Mouse (Mus musculus) intestine, embryonic 14.5 days (tissue): Measurements from ENCODE around the gene Med27. TPM values are rescaled to one million over a fixed set of nuclear protein-coding genes. Genes with fewer than 3 reads are reported as not detected.

Experiments
- ATAC-seq: fragments of 200-750 bp; cut with Nextera tagmentation; replicated peaks from 2 replicates; pipeline ENCODE4 v1.8.0; 2017; ENCODE audit warnings: low read depth, moderate number of reproducible peaks, moderate TSS enrichment, moderate library complexity; ENCODE audit not compliant: low FRiP score, low TSS enrichment
- DNase-seq: peaks from one replicate; pipeline ENCODE4 v3.0.0-alpha.2; 2018; ENCODE audit warnings: low spot score
- H3K27ac ChIP-seq: fragments of 300-500 bp; sonication (generic); 2 replicates; pipeline ENCODE4 v1.5.1; 2014; ENCODE audit warnings: low read depth, mild to moderate bottlenecking, control low read depth
- H3K27me3 ChIP-seq: fragments of 300-500 bp; sonication (generic); replicated peaks from 2 replicates; pipeline ENCODE4 v1.6.1; 2014; ENCODE audit warnings: low read length, control low read depth; ENCODE audit not compliant: control insufficient read depth, insufficient read depth
- H3K36me3 ChIP-seq: fragments of 300-500 bp; sonication (generic); 2 replicates; pipeline ENCODE4 v1.6.1; 2014; ENCODE audit warnings: low read length, control low read depth; ENCODE audit not compliant: control insufficient read depth, insufficient read depth
- H3K4me1 ChIP-seq: fragments of 300-500 bp; sonication (generic); replicated peaks from 2 replicates; pipeline ENCODE4 v1.6.1; 2014; ENCODE audit warnings: low read length, control low read depth, mixed read lengths; ENCODE audit not compliant: control insufficient read depth, insufficient read depth
- H3K4me2 ChIP-seq: fragments of 300-500 bp; sonication (generic); 2 replicates; pipeline ENCODE4 v1.6.1; 2014; ENCODE audit warnings: low read length
- H3K4me3 ChIP-seq: fragments of 300-500 bp; sonication (generic); 2 replicates; pipeline ENCODE4 v1.5.1; 2014; ENCODE audit warnings: low read depth, low read length, control low read depth, mixed read lengths
- H3K9ac ChIP-seq: fragments of 300-500 bp; sonication (generic); 2 replicates; pipeline ENCODE4 v1.6.1; 2014; ENCODE audit warnings: mild to moderate bottlenecking, low read length
- H3K9me3 ChIP-seq: fragments of 300-500 bp; sonication (generic); 2 replicates; pipeline ENCODE4 v1.6.1; 2016; ENCODE audit warnings: low read length, control low read depth; ENCODE audit not compliant: control insufficient read depth
- WGBS: fragments of 180-500 bp; shearing (Covaris S2); extraction: QIAGEN DNeasy Blood & Tissue Kit; methylation state at CpG from one replicate; pipeline ENCODE4 v1.1.7; 2014; 5-methylcytosine and 5-hydroxymethylcytosine counted together
- polyA plus RNA-seq: library from polyadenylated mRNA; unstranded; fragments of >200 nt; fragmentation: Nextera tagmentation; extraction: Ambion mirVana; gene quantifications from 2 replicates; pipeline ENCODE4 v1.2.1, GENCODE M21; 2014

Gene Med27
- polyA plus RNA-seq, 1 experiment from 2014 or later, result 48.2 TPM

DNA sequence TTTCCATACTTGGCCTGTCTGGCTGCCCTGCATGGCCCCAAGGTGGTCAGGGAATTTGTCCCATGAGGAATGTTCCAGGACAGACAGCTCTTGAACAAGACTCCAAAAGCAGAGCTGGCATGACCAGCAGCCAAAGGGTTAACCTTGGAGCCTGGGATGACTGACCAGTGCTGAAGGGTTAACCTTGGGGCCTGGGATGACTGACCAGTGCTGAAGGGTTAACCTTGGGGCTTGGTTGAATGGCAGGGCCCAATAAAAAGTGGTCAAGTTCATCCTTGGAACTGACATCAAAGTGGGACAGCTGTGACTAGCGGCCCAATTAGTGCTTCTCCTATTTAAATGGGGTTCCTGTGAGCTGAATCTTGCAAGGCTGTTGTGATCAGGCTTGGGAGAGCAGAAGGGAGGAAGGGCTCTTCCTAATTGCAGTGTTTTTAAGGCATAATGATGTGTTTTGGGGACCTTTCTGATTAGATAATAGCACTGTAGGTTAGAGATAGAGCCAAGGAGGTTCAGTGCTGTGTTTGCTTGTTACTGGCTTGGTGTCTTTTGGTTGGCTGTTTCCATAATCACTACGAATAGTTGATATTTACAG lies 97.1 kb downstream of the Med27 start:
- no peak overlapping the region for H3K4me2 ChIP-seq
- H3K4me3 ChIP-seq, result no peak overlapping the region
- H3K36me3 ChIP-seq, result no peaks in the 10 kb centered on the region
- no peak overlapping the region for H3K27ac ChIP-seq
- WGBS, result 84% methylated on average over 2 of the region's 2 CpGs
- H3K9ac ChIP-seq, result no peak overlapping the region
- H3K27me3 ChIP-seq, result no peaks in the 10 kb centered on the region
- no peak for DNase-seq
- ATAC-seq, result no peak
- no peaks in the 10 kb centered on the region for H3K9me3 ChIP-seq
- peaks cover under 1% of the 10 kb centered on the region; the same call in 1 of the 2 replicates for H3K4me1 ChIP-seq

DNA sequence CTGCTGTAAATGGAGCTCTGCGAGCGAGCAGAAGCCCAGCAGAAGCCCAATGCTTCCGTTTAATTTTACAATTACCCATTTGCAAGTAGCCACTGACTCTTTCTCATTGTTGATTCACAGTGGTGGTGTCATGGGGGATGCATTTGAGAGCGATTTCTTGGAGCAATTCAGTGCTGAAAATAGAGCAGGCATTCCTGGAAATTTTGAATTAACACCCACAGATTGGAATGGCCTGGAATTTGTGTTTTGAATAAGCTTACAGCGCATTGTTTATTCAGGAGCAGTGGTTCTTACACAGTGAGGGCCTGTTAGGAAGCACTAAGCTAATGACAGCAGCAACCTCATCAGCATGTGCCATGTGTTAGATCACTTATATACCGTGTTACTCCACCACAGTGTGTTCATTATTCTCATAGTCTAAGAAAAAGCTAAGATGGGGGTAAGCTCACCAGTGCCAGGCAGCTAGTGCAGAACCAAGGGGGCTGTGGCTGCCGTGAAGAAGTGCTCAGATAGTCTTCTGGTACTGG lies 101.9 kb downstream of the Med27 start:
- Histone ChIP-seq H3K4me3 (no peak overlapping the region), H3K4me2 (no peak overlapping the region), H3K9me3 (no peaks in the 10 kb centered on the region), H3K36me3 (no peaks in the 10 kb centered on the region), H3K27ac (no peak overlapping the region), H3K4me1 (no peaks in the 10 kb centered on the region), H3K27me3 (no peaks in the 10 kb centered on the region), H3K9ac (no peak overlapping the region)
- DNase-seq, result no peak
- ATAC-seq, result no peak
- 65% methylated on average over 7 of the region's 7 CpGs for WGBS

DNA sequence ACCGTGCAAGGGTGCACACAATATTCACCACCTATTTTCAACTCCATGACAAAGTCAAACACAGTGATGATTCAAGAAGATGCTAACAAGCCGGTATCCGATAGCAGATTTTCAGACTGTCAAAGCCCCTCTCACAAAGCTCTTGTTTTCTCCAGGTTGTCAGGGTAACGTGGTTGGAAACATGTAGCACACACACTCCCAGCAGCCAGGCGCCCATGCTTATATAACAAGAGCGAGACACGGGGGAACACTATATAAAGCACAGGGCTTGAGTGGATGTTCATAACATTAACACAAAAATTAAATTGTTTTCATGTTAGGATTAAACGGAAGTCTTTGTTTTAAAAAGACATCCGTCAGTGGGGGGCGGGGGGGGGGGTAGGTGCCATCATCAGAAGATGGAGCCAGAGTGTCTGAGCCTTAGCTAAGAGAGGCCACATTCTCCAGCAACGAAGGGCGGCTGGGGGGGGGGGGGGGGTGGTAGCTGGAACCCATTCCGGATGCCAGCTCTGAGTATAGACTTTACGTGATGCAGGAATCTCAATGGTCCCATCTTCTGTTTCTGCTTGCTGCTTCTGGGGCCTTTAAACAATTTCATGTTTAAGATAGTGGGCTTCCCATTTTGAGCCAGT lies 104.9 kb downstream of the Med27 start:
- WGBS, result 53% methylated on average over 14 of the region's 14 CpGs
- Histone ChIP-seq H3K4me3 (no peak overlapping the region), H3K9me3 (no peaks in the 10 kb centered on the region), H3K36me3 (no peaks in the 10 kb centered on the region), H3K4me1 (no peaks in the 10 kb centered on the region), H3K27me3 (no peaks in the 10 kb centered on the region), H3K27ac (no peak overlapping the region), H3K9ac (no peak overlapping the region), H3K4me2 (no peak overlapping the region)
- no peak for DNase-seq
- no peak for ATAC-seq

DNA sequence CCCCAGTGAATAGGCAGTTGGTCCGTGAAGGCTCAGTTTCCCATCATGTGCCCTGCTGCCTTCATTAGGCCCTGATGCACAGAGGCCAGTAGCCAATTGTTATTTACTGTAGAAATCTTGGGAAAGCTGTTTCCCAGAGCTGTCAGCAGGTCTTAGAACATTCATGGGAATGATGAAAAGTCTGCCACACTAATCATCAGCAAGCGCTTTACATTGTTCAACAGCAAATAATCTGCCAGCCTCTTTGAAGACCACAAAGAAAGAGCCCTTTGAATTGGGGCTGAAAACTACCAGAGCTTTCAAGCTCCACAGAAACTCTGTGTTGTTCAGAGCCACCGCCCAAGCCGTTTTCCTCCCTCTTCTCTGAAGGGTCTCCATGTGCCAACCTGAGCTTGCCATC lies 106.8 kb downstream of the Med27 start:
- H3K27ac ChIP-seq, result no peak overlapping the region
- no peak overlapping the region for H3K4me3 ChIP-seq
- no peaks in the 10 kb centered on the region for H3K9me3 ChIP-seq
- H3K4me1 ChIP-seq, result no peaks in the 10 kb centered on the region
- DNase-seq (no peak), ATAC-seq (no peak)
- H3K4me2 ChIP-seq, result no peak overlapping the region
- no peaks in the 10 kb centered on the region for H3K36me3 ChIP-seq
- H3K27me3 ChIP-seq, result no peaks in the 10 kb centered on the region
- no peak overlapping the region for H3K9ac ChIP-seq
- 85% methylated on average over 4 of the region's 4 CpGs for WGBS

DNA sequence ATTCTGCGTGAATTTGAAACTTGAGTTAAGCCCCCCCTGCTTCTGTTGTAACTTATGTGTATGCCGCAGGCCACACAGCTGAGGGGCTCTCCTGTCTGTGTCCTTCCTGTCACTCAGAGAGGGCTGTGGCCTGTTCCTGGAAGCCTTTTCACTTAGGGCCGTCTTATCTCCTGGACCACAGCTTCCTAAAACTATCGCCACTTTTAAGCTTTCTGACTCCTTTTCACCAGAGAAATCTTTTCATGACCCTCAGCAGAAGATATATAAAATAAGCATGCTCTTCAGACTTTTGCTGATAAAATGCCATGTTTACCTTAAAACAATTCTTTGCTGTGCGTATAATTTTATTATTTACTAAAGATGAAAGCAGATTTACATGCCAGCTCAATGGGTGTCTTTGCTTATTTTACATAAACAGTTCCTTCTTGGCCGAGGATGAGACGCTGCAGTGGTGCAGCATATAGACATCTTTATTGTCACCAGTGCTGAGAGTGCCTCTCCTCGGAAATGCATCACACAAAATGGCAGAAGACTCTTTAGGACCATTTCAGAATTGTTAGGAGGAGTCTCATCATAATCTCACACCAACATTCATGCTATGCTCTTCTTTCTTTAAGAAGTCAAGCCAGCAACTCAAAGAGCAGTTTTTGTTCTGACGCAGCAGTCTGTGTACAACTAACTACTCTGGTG lies 110.2 kb downstream of the Med27 start:
- no peak for ATAC-seq

GRCm38 (mm10) chr2:29457677-29458076 lies 111.1 kb downstream of the Med27 start:
- no peaks in the 10 kb centered on the region for H3K36me3 ChIP-seq
- DNase-seq, result no peak
- no peak overlapping the region for H3K27ac ChIP-seq
- no peak overlapping the region for H3K4me2 ChIP-seq
- H3K9ac ChIP-seq, result no peak overlapping the region
- H3K27me3 ChIP-seq, result no peaks in the 10 kb centered on the region
- no peak for ATAC-seq
- H3K9me3 ChIP-seq, result no peaks in the 10 kb centered on the region
- WGBS, result 75% methylated on average over 2 of the region's 2 CpGs
- H3K4me3 ChIP-seq, result no peak overlapping the region
- H3K4me1 ChIP-seq, result no peaks in the 10 kb centered on the region

More for the DNA sequence above, 110.2 kb downstream of the Med27 start:
- Histone ChIP-seq H3K4me2 (no peak overlapping the region), H3K36me3 (no peaks in the 10 kb centered on the region), H3K27me3 (no peaks in the 10 kb centered on the region), H3K27ac (no peak overlapping the region), H3K4me1 (no peaks in the 10 kb centered on the region), H3K9me3 (no peaks in the 10 kb centered on the region), H3K4me3 (no peak overlapping the region), H3K9ac (no peak overlapping the region)
- no peak for DNase-seq
- 62% methylated on average over 9 of the region's 9 CpGs for WGBS

DNA sequence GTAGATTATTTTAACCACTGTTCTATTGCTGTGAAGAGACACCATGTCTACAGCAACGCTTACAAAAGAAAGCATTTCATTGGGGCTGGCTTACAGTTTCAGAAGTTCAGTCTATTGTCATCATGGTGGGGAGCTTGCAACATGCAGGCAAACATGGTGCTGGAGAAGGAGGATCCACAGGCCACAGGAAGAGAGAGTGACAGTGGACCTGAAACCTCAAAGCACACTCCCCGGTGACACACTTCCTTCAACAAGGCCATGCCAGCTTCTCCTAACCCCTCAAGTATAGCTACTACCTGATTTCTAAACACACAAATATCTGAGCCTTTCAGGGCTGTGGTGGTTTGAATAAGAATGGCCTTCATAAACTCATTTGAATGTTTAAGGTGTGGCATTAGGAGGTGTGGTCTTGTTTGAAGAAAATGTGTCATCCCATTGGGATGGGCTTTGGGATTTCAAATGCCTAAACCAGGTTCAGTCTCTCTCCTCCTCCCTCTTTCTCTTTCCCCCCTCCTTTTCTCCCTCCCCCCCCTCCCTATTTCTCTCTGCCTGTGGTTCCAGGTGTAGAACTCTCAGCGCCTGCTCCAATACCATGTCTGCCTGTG lies 111.8 kb downstream of the Med27 start:
- Histone ChIP-seq H3K4me3 (no peak overlapping the region), H3K27me3 (no peaks in the 10 kb centered on the region), H3K9ac (no peak overlapping the region), H3K4me2 (no peak overlapping the region), H3K4me1 (no peaks in the 10 kb centered on the region), H3K27ac (no peak overlapping the region), H3K36me3 (no peaks in the 10 kb centered on the region), H3K9me3 (no peaks in the 10 kb centered on the region)
- WGBS, result 84% methylated on average over 3 of the region's 3 CpGs
- ATAC-seq, result no peak
- no peak for DNase-seq

GRCm38 (mm10) chr2:29459648-29460047 lies 113.0 kb downstream of the Med27 start:
- Histone ChIP-seq H3K27me3 (no peaks in the 10 kb centered on the region), H3K36me3 (no peaks in the 10 kb centered on the region), H3K4me2 (no peak overlapping the region), H3K4me3 (no peak overlapping the region), H3K4me1 (no peaks in the 10 kb centered on the region), H3K9me3 (no peaks in the 10 kb centered on the region), H3K9ac (no peak overlapping the region), H3K27ac (no peak overlapping the region)
- no peak for ATAC-seq
- no peak for DNase-seq
- WGBS, result 67% methylated on average over 1 of the region's 1 CpGs
